ENCODE assay signal across 10 mouse cellular contexts in the genomic region with DNA sequence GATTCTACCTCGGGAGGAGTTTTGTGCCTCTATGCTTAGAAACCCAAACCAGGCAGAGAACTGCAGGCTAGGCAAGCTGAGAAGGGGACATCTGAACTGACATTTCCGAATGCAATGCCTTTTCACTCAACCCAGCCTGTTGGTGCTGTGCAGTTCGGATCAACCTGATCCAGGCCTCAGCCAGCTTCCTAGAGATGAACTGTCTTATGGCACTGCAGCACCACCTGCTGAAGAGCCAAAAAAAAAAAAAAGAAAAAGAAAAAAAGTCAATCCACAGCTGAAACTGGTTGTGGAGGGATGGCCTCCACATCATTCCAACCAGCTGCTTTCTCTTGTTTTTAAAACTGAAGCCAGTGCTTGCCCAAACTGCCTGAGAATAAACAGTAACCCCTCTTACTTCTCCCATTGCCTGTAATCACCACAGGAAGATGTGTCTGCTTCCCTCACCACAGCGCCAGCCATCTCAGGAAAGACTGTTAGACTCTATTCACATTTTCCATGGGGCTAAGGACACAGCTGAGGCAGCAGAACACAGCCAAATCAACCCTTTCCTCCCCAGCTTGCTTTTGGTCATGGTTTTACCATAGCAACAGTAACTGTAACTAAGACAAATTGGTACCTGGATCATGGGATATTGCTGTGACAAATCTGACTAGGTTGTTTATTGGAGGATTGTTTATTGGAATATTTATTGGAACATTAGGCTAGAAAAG.
DNase-seq lines count a peak whose midpoint lies in the region; ATAC-seq and TF ChIP-seq lines count a peak whose summit lies in the region.
"Had no signal": no experiment of that assay in that cellular context is flagged by ENCODE, and none has a peak within 500 bp of the region (broad histone marks: within the 10 kb centered on the region; RNA-seq: fewer than 3 reads in every experiment).

No protein-coding gene starts in this region.

- no peak for ATAC-seq in forebrain, postnatal 0 days
- ATAC-seq in forebrain, embryonic 16.5 days = no peak
- no peak for ATAC-seq in lung, postnatal 0 days
- 0 out of 2 replicates have a peak, but pooled peaks have one; percentile 16 for ATAC-seq in neutrophil, adult 5-6 weeks (ENCODE audit: extremely low read depth, insufficient number of reproducible peaks, low FRiP score, poor library complexity, severe bottlenecking)

- TF ChIP-seq CTCF in forebrain, postnatal 0 days (IDR thresholded peaks at IDR 0.05; ENCODE audit: low read depth) = 0 out of 2 replicates have a peak, but pooled peaks have one; percentile 9
- no peak for TF ChIP-seq CTCF in lung, postnatal 0 days (IDR thresholded peaks at IDR 0.05)

- no peaks in the 10 kb centered on the region for H3K27me3 ChIP-seq in forebrain, postnatal 0 days (ENCODE audit: insufficient read depth, low read length)
- H3K27me3 ChIP-seq in forebrain, embryonic 16.5 days (replicated peaks; ENCODE audit: control insufficient read depth, insufficient read depth, low read length) = no peaks in the 10 kb centered on the region
- no peaks in the 10 kb centered on the region for H3K27me3 ChIP-seq in lung, postnatal 0 days (replicated peaks; ENCODE audit: insufficient read depth, low read length)
- H3K27me3 ChIP-seq: neural tube, embryonic 12.5 days had no signal

- 79% methylated on average over 4 of the region's 4 CpGs for WGBS in forebrain, postnatal 0 days
- WGBS in forebrain, embryonic 16.5 days = 75% methylated on average over 4 of the region's 4 CpGs
- 35% methylated on average over 4 of the region's 4 CpGs for WGBS in lung, postnatal 0 days

- H3K27ac ChIP-seq in forebrain, postnatal 0 days (ENCODE audit: low read depth, low read length) = no peak overlapping the region
- no peak overlapping the region for H3K27ac ChIP-seq in forebrain, embryonic 16.5 days (ENCODE audit: low read length)
- no peak overlapping the region for H3K27ac ChIP-seq in lung, postnatal 0 days (ENCODE audit: low read length)
- H3K27ac ChIP-seq: neural tube, embryonic 12.5 days had no signal

- no peak overlapping the region for H3K9ac ChIP-seq in forebrain, postnatal 0 days
- H3K9ac ChIP-seq in forebrain, embryonic 16.5 days (replicated peaks; ENCODE audit: low read depth, low read length) = no peak overlapping the region
- H3K9ac ChIP-seq in lung, postnatal 0 days (replicated peaks; ENCODE audit: low read depth) = no peak overlapping the region
- H3K9ac ChIP-seq: neural tube, embryonic 12.5 days had no signal

- H3K9me3 ChIP-seq in forebrain, postnatal 0 days (ENCODE audit: low read length) = no peaks in the 10 kb centered on the region
- no peaks in the 10 kb centered on the region for H3K9me3 ChIP-seq in forebrain, embryonic 16.5 days (ENCODE audit: control insufficient read depth, low read length)
- no peaks in the 10 kb centered on the region for H3K9me3 ChIP-seq in lung, postnatal 0 days (ENCODE audit: low read length)
- H3K9me3 ChIP-seq: neural tube, embryonic 12.5 days had no signal

- TF ChIP-seq EP300 in lung, postnatal 0 days (IDR thresholded peaks at IDR 0.05) = no peak

- H3K4me1 ChIP-seq in forebrain, postnatal 0 days (ENCODE audit: insufficient read depth) = no peaks in the 10 kb centered on the region
- H3K4me1 ChIP-seq in forebrain, embryonic 16.5 days (replicated peaks; ENCODE audit: control insufficient read depth, insufficient read depth, low read length) = no peaks in the 10 kb centered on the region
- H3K4me1 ChIP-seq in lung, postnatal 0 days (ENCODE audit: insufficient read depth, low read depth, low read length) = peaks cover 7% of the 10 kb centered on the region; the same call in 1 of the 2 replicates
- H3K4me1 ChIP-seq: neural tube, embryonic 12.5 days had no signal

- DNase-seq in forebrain, postnatal 0 days = no peak
- DNase-seq in lung, postnatal 36 days = peak; percentile 12
- no peak for DNase-seq in lung, postnatal 0 days (ENCODE audit: low spot score)
- peak; percentile 48 for DNase-seq in induced T-regulatory cell, adult 2 months (ENCODE audit: low read depth)
- no peak for DNase-seq in gastrocnemius, postnatal 14 days
- DNase-seq in cerebellum, postnatal 25 days = no peak
- DNase-seq: adrenal gland, adult 2 months had no signal

- H3K4me3 ChIP-seq in forebrain, postnatal 0 days (ENCODE audit: low read depth, low read length) = no peak overlapping the region
- no peak overlapping the region for H3K4me3 ChIP-seq in forebrain, embryonic 16.5 days (replicated peaks; ENCODE audit: low read length)
- no peak overlapping the region for H3K4me3 ChIP-seq in lung, postnatal 0 days (ENCODE audit: low read depth, low read length)
- H3K4me3 ChIP-seq: neural tube, embryonic 12.5 days had no signal

- no peaks in the 10 kb centered on the region for H3K36me3 ChIP-seq in forebrain, postnatal 0 days (ENCODE audit: insufficient read depth)
- H3K36me3 ChIP-seq in forebrain, embryonic 16.5 days (ENCODE audit: control insufficient read depth, insufficient read depth) = no peaks in the 10 kb centered on the region
- no peaks in the 10 kb centered on the region for H3K36me3 ChIP-seq in lung, postnatal 0 days (ENCODE audit: insufficient read depth, low read length)
- H3K36me3 ChIP-seq: neural tube, embryonic 12.5 days had no signal

- intact Hi-C loops in gastrocnemius, postnatal 14 days (cut with DNase I; ENCODE audit: low total_unique reads) = no loop called here

- H3K4me2 ChIP-seq in forebrain, postnatal 0 days (ENCODE audit: low read depth) = no peak overlapping the region
- no peak overlapping the region for H3K4me2 ChIP-seq in forebrain, embryonic 16.5 days (ENCODE audit: low read length)
- no peak overlapping the region for H3K4me2 ChIP-seq in lung, postnatal 0 days (replicated peaks; ENCODE audit: low read depth, low read length)
- H3K4me2 ChIP-seq: neural tube, embryonic 12.5 days had no signal

Comparison
In these comparisons a context has a peak if more than half of its experiments do, and no peak if none do; other contexts are left out.
1. DNase-seq: peak in lung, postnatal 36 days (single experiment) and induced T-regulatory cell, adult 2 months (single experiment); none in forebrain, postnatal 0 days (single experiment), lung, postnatal 0 days (single experiment), gastrocnemius, postnatal 14 days (single experiment) and cerebellum, postnatal 25 days (0 of 2).